Mouse (Mus musculus) cerebellum, adult 8-10 months (tissue): ENCODE data around the gene Olfr593.
"Not testable (repeated sequence)": the region's sequence is repeated elsewhere in the genome, so short reads cannot be mapped to it uniquely, and the experiment has no call there.

Experiments used
- DNase-seq: peaks from one replicate; pipeline ENCODE4 v3.0.0; 2022

Olfr593 gene

DNA sequence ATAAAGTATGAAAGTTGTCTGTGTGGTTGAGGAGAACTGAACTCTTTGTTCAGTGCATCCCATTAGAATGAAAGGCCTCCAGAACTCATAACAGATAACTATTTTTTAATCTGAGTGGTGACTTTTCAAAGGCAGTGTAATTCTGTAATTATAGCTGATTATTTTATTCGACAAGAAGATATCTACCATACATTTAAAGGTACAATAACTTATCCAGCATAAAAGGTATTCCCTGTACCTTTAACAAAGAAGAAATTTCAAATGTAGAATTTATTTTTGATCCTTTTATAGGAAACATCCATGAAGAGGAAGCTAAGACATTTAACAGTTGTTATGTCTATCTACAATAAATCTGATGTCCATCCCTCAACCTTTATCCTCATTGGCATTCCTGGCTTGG lies at the start of gene Olfr593:
Gene Olfr593, plus strand, starts transcription at position 301 of the 400 bp plus-strand sequence.
- no peak for DNase-seq

DNA sequence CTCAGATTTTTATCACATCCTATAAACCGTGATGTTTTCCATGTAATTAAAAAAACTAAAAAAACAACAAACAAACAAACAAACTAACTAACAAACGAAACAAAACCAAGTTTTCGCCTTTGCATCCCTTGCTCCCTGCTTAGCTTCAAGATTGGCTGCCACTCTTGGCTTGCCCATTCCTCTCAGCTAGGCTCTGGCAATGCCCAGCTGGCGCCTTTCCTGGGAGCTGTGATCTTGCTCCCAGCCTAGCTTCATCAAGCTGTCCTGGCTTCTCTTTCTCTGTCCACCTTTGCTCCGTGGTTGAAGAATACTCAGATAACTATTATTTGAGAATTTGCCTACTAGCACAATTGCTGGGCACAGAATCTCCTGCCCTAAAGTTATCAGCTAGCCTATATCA lies 42.0 kb upstream of the Olfr593 start:
- DNase-seq: no peak

DNA sequence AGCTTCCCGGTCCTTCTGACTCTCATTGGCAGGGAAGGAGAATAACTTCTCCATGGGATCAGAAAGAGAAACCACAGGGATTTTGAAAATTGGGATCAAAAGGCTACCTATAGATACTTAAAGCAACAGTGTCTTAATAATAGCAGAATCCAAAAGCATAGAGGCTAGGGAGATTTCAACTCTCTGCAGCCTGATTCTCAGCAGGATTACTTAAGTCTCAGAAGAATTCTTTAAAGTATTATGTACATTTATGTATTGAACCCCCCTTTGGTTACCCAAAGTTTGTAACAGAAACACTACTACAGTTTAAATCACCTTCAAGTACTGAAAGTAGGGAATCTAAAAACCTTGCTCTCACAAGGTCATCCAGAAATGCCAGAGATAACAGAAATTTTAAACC lies 33.4 kb upstream of the Olfr593 start, which contains the start of gene Olfr591:
Gene Olfr591, minus strand, starts transcription at position 101 of the 400 bp plus-strand sequence.
- DNase-seq: no peak

DNA sequence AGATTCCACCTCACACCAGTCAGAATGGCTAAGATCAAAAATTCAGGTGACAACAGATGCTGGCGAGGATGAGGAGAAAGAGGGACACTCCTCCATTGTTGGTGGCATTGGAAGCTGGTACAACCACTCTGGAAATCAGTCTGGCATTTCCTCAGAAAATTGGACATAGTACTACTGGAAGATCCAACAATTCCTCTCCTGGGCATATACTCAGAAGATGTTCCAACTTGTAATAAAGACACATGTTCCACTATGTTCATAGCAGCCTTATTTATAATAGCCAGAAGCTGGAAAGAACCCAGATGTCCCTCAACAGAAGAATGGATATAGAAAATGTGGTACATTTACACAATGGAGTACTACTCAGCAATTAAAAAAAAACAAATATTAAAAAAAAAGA lies 27.2 kb upstream of the Olfr593 start, which contains the start of gene Olfr592:
Gene Olfr592, plus strand, starts transcription at position 301 of the 400 bp plus-strand sequence.
- not testable (repeated sequence) for DNase-seq

DNA sequence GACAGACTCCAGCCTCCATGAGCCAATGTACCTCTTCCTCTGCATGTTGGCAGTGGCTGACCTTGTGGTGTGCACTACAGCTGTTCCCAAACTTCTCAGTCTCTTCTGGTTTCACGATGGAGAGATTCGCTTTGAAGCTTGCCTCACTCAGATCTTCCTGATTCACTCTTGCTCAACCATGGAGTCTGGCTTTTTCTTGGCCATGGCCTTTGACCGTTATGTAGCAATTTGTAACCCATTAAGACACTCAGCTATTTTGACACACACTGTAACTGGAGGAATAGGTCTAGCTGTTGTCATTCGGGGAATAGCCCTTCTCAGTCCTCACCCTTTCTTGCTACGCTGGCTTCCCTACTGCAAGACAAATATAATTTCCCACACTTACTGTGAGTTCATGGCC lies 388 bp downstream of the Olfr593 start:
- DNase-seq: not testable (repeated sequence)

DNA sequence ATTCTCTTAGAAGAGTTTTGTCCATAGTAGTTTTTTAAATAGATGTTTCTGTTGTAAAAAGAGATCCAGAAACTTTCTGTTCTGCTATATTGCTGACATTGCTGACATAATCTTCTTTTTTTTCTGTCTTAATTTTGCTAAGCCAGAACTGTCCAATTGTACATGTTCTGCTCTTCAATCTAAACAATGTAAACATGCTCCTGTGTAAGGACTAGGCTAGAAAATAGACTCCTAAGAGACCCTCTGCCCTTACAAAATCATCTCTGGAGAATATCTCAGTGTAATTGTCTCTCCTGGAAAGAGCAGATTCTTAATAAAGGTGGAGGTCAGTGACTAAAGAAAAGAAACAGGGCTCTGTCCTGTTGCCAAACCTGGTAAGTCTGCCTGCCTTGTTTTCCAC lies 5.0 kb downstream of the Olfr593 start, which contains the start of gene Olfr594:
Gene Olfr594, plus strand, starts transcription at position 301 of the 400 bp plus-strand sequence.
- DNase-seq: no peak

DNA sequence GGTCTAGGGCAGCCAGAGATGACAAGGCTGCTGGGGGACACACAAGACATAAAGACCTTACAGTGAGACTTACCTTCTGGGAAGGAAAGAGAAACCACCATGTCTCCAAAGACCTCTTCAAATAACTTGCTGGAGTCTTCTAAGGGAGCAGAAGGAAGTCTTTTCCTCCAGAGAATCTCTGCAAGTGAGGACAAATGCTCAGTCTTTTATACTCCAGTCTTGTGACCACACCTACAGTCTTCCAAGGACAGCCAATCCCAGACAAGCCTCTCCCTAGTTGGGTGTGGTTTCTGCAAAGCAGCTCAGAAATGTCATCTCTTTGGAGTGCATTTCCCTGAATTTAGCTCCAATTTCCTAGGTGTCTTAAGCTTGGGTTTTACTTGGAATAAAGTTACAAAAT lies 40.7 kb downstream of the Olfr593 start, which contains the start of gene Usp17ld:
Gene Usp17ld, minus strand, starts transcription at position 101 of the 400 bp plus-strand sequence.
- DNase-seq: not testable (repeated sequence)
